1 mouse cellular context compared by ENCODE assay signal in the genomic region with DNA sequence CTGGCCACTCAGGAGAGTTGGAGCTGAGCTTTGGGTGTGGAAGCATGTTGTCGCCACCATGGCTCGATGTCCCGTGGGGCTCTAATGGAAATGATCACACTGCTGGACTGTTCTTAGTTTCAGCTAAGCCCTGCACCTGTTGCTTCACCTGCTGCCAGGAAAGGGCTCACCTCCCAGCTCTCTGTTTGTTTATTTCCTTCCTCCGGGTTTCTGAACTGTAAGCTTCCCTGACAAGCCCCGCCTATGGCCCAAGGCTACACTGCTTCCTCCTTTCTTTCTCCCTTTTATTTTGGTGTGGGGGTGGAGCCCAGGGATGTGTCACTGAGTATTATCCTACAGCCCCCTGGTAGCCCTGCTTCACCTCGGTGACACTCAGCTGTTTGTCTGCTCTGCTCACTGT.
TF ChIP-seq lines count a peak whose summit lies in the region.

No protein-coding gene starts in this region.

TF ChIP-seq in CH12.LX, 34 proteins besides CTCF, POLR2A, EP300 and RAD21 (continued from another document):
- TF ChIP-seq RCOR1 (conservative IDR thresholded peaks at IDR 0.05; ENCODE audit: low read depth, low read length) (no peak), PAX5 (IDR thresholded peaks at IDR 0.05; ENCODE audit: low read length) (no peak), MEF2A (IDR thresholded peaks at IDR 0.05; ENCODE audit: borderline replicate concordance, low read depth, low read length) (no peak), ETS1 (conservative IDR thresholded peaks at IDR 0.05; ENCODE audit: low read depth, low read length) (peak; percentile 28; the same call in 1 of the 2 replicates), IRF4 (IDR thresholded peaks at IDR 0.05; ENCODE audit: low read depth, low read length) (0 out of 2 replicates have a peak, but pooled peaks have one; percentile 56), NELFE (IDR thresholded peaks at IDR 0.05; ENCODE audit: low read depth, low read length) (no peak), JUND (conservative IDR thresholded peaks at IDR 0.05; ENCODE audit: low read depth, low read length) (no peak), BHLHE40 (IDR thresholded peaks at IDR 0.05; ENCODE audit: low read depth, low read length) (no peak), UBTF (IDR thresholded peaks at IDR 0.05; ENCODE audit: low read depth, low read length) (no peak), TCF12 (IDR thresholded peaks at IDR 0.05; ENCODE audit: low read depth, low read length) (peak; percentile 90), USF2 (conservative IDR thresholded peaks at IDR 0.05; ENCODE audit: low read depth, low read length) (no peak), CHD2 (IDR thresholded peaks at IDR 0.05; ENCODE audit: low read length) (no peak), MAX (IDR thresholded peaks at IDR 0.05; ENCODE audit: low read length) (peak; percentile 33; the same call in 1 of the 2 replicates), GABPA (IDR thresholded peaks at IDR 0.05; ENCODE audit: insufficient replicate concordance, low read depth, low read length) (no peak), KAT2A (IDR thresholded peaks at IDR 0.05; ENCODE audit: insufficient replicate concordance, low read length) (no peak), HCFC1 (IDR thresholded peaks at IDR 0.05; ENCODE audit: low read depth, low read length) (no peak), ELF1 (IDR thresholded peaks at IDR 0.05; ENCODE audit: low read depth, low read length) (peak; percentile 61; the same call in 1 of the 2 replicates), CHD1 (IDR thresholded peaks at IDR 0.05; ENCODE audit: low read depth, low read length) (no peak), ZNF384 (IDR thresholded peaks at IDR 0.05; ENCODE audit: low read depth, low read length) (no peak), MAZ (IDR thresholded peaks at IDR 0.05; ENCODE audit: low read depth, low read length) (no peak)
